Mouse (Mus musculus): Measurements from ENCODE around the gene Arhgef26.

The Arhgef26 gene

DNA sequence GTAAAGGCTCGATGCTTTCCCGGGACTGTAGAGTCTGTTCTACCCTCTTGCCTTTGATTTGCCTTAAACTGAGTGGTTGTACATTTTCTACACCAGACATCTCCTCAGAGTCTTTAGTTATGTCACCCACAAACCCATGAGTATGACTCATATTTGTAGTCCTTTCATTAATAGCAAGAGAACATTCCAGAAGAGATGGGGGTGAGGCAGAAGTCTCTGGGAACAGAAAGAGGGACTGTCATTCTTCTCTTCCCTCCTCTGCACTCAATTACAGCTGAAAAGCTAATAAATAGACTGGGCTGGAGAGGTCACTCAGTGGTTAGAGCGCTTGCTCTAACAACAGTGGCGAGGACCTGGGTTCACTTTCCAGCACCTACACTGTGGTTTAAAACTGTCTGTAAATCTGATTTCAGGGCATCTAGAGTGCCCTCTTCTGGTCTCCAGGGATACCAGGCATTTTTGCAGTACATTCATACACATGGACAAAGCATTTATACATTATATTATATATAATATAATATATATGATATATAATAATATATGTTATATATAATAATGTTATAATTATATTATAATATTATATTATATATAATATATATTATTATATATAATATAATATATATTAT lies 111.8 kb downstream of the Arhgef26 start:
- DNase-seq (ENCODE audit: low spot score in 2 of 2): no peak

DNA sequence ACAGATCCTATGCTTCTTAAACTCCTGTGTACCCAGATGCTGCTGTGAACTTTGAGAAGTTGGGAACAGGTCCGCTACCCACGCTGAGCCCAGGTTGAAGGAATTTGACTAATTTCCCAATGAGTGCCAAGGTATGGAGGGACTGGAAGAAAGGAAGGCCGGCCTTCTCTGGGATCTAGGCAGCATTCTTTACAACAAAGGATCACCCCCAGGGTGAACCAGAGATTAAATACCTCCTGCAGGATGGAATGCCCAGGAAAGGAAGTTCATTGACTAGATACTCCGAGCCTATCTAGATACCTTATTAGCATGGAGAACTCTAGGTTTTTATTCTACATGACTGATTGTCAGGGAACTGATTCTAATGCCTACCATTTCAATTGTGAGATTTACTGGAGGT lies 114.8 kb downstream of the Arhgef26 start:
- no peak for DNase-seq (ENCODE audit: low spot score in 2 of 2)

DNA sequence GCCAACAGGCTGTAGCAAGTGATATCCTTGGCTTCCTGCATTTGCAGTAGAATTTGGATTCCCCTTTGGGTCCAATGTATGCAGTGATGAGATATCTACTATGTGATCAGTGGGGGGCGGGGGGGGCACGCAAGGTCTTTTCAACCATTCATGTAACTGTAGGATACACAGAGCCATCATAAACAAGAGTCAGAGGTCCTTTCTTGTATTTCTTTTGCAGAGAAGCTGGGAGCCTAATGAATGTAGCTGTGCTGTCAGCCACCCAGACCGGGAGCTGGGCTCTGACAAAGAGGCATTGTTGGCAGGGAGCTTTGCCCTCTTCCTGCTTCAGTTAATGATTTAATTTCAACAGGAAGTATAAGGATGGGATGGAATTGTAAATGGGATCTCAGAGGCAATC lies 116.0 kb downstream of the Arhgef26 start:
- DNase-seq (ENCODE audit: low spot score in 2 of 2): no peak

DNA sequence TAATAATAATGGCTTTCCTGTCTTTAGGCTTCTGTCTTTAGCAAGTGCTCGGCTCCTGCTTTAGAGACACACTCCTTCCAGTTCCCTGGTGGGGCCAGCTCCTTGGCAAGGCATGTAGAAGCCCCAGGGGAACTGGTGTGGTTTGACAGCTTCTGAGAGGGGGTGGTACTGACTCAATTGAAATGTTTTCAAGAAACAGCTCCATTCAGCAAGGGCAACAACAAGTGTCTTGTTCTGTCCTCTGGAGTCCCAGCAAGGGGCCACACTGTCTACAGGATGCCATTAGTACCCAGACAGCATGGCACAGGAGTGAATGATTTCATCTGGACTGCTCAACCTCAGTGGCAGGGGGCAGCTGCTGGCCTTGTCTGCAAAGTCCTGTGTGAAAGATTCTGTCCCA lies 117.7 kb downstream of the Arhgef26 start:
- no peak for DNase-seq (ENCODE audit: low spot score in 2 of 2)

DNA sequence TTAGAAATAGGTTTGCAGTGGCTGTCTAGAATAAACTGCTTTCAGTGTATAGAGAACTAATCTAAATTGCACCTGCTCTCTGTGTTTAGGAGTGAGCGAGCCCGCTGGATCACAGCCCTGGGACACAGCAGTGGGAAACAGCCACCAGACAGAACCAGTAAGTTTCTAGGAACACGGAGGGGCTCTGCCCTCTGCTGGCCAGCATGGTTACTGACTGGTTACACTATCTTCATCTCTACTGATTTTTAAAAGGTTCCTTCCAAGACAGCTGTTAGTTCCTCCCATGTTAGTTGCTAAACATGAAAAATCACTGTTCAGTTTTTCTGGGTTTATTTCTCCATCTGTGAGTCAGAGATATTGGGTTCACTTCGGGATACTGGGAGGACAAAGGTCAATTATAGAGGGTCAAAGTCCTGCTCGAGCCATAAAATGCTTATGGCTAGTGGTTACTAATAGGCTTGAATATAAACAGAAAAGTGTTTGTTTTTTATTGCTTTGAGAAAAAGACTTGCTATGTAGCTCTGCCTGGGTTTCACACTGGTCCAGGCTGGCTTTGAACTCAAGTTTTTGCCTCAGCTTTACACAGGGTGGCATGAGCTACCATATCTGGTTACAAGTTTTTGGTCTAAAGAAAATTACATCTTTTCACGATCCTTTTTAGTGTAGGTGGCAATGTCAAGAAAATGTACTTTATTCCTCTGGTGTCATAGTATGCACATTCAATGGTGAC lies 120.3 kb downstream of the Arhgef26 start:
- DNase-seq (ENCODE audit: low spot score in 2 of 2): no peak

DNA sequence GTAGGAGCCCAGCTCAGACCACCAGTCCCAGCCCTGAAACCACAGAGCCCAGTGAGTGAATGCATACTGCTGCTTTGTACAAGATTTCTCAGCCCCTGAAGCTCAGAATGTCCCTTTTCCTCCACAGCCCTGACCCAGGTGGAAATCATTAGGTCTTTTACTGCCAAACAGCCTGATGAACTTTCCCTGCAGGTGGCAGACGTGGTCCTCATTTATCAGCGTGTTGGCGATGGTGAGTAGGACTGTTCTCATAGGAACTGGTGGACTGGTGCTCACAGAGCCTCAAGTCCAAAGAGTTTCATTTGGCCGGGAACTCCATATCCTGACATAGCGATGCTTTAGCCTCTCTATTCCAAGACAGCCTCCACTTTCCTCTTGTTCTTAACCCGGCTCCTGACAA lies 121.3 kb downstream of the Arhgef26 start:
- DNase-seq (ENCODE audit: low spot score in 2 of 2): no peak

DNA sequence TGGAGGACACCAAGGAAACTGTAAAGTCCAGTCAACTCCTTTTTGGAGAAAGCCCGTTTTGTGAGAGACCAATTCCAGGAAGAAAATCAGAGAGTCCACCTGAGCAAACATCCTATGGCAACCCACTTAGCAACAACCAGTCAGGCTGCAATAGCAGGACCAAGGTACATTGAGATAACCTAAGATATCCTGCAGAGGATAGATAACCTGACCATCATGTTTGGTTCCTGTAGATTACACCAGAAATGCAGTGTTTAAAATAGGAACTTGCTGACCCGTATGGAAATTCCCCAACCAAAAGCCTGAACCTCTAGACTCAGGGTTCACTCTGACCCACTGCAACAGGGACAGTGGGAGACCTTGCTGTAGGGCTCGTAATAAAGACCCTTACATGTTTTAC lies 126.1 kb downstream of the Arhgef26 start:
- DNase-seq (ENCODE audit: low spot score in 2 of 2): no peak

DNA sequence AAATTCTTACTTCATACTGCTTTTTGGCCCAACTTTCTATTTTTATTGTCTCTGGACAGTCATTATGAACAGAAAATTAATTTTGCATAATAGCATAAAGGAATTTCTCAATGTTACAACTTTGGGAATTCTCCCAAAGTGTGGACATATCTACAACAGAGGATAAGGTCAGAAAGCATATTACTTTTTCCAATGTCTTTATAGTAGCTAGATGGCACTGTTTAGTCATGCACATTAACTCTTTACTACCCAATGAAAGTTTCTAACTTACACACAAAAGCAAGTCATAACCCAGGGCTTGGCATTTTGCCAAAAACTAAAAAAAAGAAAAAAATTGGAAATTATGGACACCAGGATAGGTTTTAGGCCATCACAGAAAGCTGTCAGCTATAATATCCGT lies 132.0 kb downstream of the Arhgef26 start:
- DNase-seq (ENCODE audit: low spot score in 2 of 2): no peak

DNA sequence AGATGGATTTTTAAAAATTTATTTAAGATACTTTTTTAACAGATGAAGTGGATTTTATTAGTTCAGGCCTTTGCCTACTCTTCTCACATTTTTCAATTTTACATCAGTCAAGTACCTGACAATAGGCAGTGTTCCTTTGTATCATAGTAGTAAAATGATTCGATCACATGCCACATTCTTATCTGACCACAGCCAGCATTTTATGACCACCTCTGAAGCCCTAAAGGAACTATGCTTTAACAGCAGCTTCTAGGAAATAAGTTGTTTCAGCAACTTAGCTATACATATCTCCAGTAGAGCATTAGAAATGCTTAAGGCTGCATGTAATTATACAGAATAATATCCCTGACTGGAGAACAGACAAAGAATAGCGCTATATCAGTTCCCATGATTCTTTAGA lies 146.2 kb downstream of the Arhgef26 start:
- no peak for DNase-seq (ENCODE audit: low spot score in 2 of 2)

DNA sequence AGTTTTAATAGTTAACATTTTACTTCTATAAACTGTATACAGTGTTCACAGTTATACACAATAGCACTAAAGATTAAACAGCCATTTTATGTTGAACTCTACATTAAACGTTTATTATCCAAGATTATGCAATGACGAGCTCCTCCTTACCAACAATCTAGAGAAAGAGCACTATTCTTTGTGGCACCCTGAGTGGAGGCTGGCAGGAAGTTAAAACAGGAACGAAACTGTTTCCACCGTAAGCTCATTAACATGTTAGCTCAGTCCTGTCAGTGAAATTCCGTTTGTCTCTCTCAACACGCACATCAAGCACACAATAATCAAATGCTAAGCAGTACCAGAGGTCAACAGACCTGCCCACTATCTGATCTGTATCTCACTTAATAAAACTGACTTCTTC lies 154.4 kb downstream of the Arhgef26 start:
- no peak for DNase-seq (ENCODE audit: low spot score in 2 of 2)

DNA sequence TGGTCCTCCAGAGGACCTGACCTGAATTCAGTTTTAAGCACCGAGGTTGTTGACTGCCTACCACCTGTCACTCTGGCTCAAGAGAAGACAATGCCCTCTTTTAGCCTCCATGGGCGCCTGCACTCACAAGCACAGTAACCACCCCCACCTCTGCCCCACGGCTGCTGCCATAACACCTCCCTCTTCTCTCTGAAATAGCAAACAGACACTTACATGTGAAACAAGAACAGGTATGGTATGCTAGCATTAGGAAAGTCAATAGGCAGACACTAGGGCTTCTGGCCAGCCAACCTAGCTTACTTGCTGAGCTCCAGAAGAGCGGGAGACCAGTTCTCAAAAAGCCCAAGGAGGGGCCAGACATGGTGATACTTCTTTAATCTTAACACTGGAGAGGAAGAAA lies 161.2 kb downstream of the Arhgef26 start:
- no peak for DNase-seq (ENCODE audit: low spot score in 2 of 2)

DNA sequence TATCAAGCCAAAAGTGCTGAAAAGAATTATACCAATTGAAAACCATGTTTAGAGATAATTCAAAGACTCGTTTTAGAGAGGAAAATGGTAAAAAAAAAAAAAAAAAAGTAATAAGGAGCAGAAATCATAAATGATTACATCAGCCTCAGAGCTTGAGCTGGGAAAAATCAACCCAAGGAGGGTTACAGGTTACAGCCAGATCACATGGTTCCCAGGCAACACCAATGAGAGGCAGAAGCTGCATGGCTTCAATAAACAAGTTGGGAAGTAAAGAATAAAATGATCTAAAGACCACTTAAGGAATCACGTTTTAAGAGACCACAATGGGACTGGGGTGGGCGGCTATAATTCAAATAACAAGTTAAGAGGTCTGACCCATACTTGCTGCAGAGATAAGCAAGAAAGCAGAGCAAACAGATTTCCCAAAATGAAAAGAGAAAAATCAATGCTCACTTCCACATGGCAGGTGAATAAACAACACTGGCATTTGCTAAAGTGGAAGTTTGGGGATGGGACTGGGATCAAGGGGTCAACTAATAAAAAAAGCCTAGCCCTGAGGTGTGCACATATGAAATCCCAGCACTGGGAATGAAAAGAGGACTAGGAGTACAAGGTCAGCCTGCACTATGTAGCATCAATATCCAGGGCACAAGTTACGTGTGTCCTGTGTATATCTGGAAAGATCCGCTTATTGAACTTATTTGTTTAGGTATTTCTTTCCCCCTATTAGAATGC lies 167.2 kb downstream of the Arhgef26 start:
- no peak for DNase-seq (ENCODE audit: low spot score in 2 of 2)

DNA sequence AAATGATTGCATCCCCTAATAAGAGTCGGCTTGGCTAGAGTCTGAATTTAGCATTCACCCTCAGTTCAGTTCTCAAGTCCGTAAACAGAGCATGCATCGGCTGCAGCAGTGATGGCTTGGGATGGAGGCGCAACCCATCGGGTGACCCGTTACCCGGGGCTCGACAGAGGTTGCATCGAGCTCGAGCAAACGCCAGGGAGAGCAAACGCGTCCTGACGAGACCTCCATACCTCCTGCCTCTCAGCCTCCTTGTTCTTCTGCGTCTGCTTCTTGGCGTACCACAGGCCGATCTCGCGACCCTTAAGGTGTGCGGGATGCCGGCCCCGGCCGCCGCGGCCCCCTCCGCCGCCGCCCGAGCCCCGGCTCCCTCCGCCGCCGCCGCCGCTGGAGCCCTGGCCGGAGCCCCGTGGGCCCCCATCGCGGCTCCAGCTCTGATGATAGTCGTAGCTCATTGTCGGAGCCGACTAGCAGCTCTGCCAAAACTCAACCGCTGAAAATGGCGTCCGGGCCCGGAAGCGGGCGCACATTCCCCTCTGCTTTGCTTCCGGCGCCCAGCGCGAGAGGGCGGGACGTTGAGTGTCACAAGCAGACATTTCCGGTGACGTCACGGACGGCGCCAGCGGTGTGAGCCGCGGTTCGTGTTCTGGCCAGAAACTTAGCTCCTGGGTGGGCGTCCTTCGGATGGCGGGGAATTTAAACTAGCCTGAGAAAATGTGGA lies 168.5 kb downstream of the Arhgef26 start, which contains the start of gene Dhx36:
Gene Dhx36 (minus strand): TSS at position 517 of the 718 bp plus-strand sequence.
- peak; percentile 91 to 95 for DNase-seq (ENCODE audit: low spot score in 2 of 2)

DNA sequence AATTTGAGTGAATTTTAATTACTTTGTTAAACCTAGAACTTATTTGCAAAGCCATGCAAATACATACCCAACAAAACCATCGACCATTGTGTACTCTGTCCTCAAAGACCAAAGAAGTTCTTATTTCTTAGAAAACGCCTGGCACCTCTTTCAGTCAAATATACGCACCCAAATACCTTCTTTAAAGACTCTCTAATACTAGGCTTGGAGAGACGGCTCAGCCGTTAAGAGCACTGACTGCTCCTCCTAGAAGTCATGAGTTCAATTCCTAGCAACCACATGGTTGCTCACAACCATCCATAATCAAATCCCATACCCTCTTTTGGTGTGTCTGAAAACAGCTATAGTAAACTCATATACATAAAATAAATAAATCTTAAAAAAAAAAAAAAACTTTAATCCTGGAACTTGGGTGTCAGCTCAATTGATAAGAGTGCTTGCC lies 169.1 kb downstream of the Arhgef26 start:
- no peak for DNase-seq (ENCODE audit: low spot score in 2 of 2)
